Mouse (Mus musculus) liver, embryonic 11.5 days (tissue): Measurements from ENCODE around the gene Isoc2a. TPM values are rescaled to one million over a fixed set of nuclear protein-coding genes. Genes with fewer than 3 reads are reported as not detected.
"Not testable (repeated sequence)": the region's sequence is repeated elsewhere in the genome, so short reads cannot be mapped to it uniquely, and the experiment has no call there.

ENCODE experiments used
- ATAC-seq: fragments of 200-750 bp; cut with Nextera tagmentation; replicated peaks from 2 replicates; pipeline ENCODE4 v1.8.0; 2017; ENCODE audit warnings: moderate number of reproducible peaks, mild to moderate bottlenecking, moderate TSS enrichment, moderate library complexity; ENCODE audit not compliant: low FRiP score
- DNase-seq: peaks from one replicate; pipeline ENCODE4 v3.0.0-alpha.2; 2017; ENCODE audit warnings: low spot score
- H3K27ac ChIP-seq: fragments of 300-500 bp; sonication (generic); 2 replicates; pipeline ENCODE4 v1.5.1; 2014; ENCODE audit warnings: mild to moderate bottlenecking, low read depth, low read length, control low read depth
- H3K27me3 ChIP-seq: fragments of 300-500 bp; sonication (generic); replicated peaks from 2 replicates; pipeline ENCODE4 v1.6.1; 2014; ENCODE audit warnings: low read length, mixed read lengths; ENCODE audit not compliant: control insufficient read depth, insufficient read depth
- H3K36me3 ChIP-seq: fragments of 300-500 bp; sonication (generic); 2 replicates; pipeline ENCODE4 v1.6.1; 2014; ENCODE audit warnings: mild to moderate bottlenecking, low read length, moderate library complexity, mixed read lengths; ENCODE audit not compliant: control insufficient read depth, insufficient read depth
- H3K4me1 ChIP-seq: fragments of 300-500 bp; sonication (generic); replicated peaks from 2 replicates; pipeline ENCODE4 v1.6.1; 2014; ENCODE audit warnings: low read length, mixed read lengths; ENCODE audit not compliant: control insufficient read depth, insufficient read depth
- H3K4me2 ChIP-seq: fragments of 300-500 bp; sonication (generic); 2 replicates; pipeline ENCODE4 v1.6.1; 2014; ENCODE audit warnings: mild to moderate bottlenecking, control low read depth, moderate library complexity
- H3K4me3 ChIP-seq: fragments of 300-500 bp; sonication (generic); 2 replicates; pipeline ENCODE4 v1.5.1; 2014; ENCODE audit warnings: low read depth, low read length, control low read depth
- H3K9ac ChIP-seq: fragments of 300-500 bp; sonication (generic); 2 replicates; pipeline ENCODE4 v1.6.1; 2014; ENCODE audit warnings: low read depth, low read length, control low read depth
- H3K9me3 ChIP-seq: fragments of 300-500 bp; sonication (generic); 2 replicates; pipeline ENCODE4 v1.6.1; 2016; ENCODE audit warnings: low read length, inconsistent platforms, mixed read lengths; ENCODE audit not compliant: control insufficient read depth
- WGBS: fragments of 180-500 bp; shearing (Covaris S2); extraction: QIAGEN DNeasy Blood & Tissue Kit; methylation state at CpG from one replicate; pipeline ENCODE4 v1.1.7; 2014; 5-methylcytosine and 5-hydroxymethylcytosine counted together
- polyA plus RNA-seq: library from polyadenylated mRNA; unstranded; fragments of >200 nt; fragmentation: Nextera tagmentation; extraction: Ambion mirVana; gene quantifications from 2 replicates; pipeline ENCODE4 v1.2.1, GENCODE M21; 2014

The Isoc2a gene
- polyA plus RNA-seq, 1 experiment from 2014 or later = 1.3 TPM

- no peaks in the 10 kb centered on the region for H3K9me3 ChIP-seq
- no peak overlapping the region for H3K27ac ChIP-seq
- DNase-seq (no peak), ATAC-seq (no peak)
- WGBS = 67% methylated on average over 12 of the region's 12 CpGs
- no peak overlapping the region for H3K4me3 ChIP-seq
- H3K4me1 ChIP-seq = no peaks in the 10 kb centered on the region
- H3K36me3 ChIP-seq = no peaks in the 10 kb centered on the region
- H3K4me2 ChIP-seq = no peak overlapping the region
- no peak overlapping the region for H3K9ac ChIP-seq
- H3K27me3 ChIP-seq = peaks cover 6% of the 10 kb centered on the region
These were observed 17.5 kb upstream of the Isoc2a start for GRCm38 (mm10) chr7:4859418-4859978.

DNA sequence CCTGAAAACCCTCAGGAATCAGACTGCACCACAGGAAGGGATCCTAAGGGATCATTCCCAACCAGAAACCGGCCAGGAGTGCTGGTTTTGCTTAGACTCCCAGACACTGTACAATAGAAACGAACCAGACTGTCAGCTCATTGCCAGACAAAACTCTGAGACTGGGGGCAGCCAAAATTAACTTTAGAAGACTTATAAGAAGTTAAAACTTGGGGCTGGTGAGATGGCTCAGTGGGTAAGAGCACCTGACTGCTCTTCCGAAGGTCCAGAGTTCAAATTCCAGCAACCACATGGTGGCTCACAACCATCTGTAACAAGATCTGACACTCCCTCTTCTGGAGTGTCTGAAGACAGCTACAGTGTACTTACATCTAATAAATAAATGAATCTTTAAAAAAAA lies 16.0 kb upstream of the Isoc2a start:
- 76% methylated on average over 3 of the region's 3 CpGs for WGBS
- H3K9me3 ChIP-seq, H3K4me2 ChIP-seq, H3K36me3 ChIP-seq, H3K9ac ChIP-seq, H3K27me3 ChIP-seq, H3K4me3 ChIP-seq, H3K27ac ChIP-seq, H3K4me1 ChIP-seq, ATAC-seq, DNase-seq: not testable (repeated sequence)

- Histone ChIP-seq H3K9me3 (no peaks in the 10 kb centered on the region), H3K4me1 (0 out of 2 replicates have a peak, but pooled peaks cover 2% of the 10 kb centered on the region), H3K27ac (no peak overlapping the region), H3K27me3 (no peaks in the 10 kb centered on the region; the same call in 1 of the 2 replicates), H3K9ac (no peak overlapping the region), H3K36me3 (no peaks in the 10 kb centered on the region), H3K4me3 (no peak overlapping the region), H3K4me2 (no peak overlapping the region)
- ATAC-seq (no peak), DNase-seq (no peak)
- WGBS = 48% methylated on average over 1 of the region's 1 CpGs
These were observed 13.9 kb upstream of the Isoc2a start for GRCm38 (mm10) chr7:4863041-4863440.

DNA sequence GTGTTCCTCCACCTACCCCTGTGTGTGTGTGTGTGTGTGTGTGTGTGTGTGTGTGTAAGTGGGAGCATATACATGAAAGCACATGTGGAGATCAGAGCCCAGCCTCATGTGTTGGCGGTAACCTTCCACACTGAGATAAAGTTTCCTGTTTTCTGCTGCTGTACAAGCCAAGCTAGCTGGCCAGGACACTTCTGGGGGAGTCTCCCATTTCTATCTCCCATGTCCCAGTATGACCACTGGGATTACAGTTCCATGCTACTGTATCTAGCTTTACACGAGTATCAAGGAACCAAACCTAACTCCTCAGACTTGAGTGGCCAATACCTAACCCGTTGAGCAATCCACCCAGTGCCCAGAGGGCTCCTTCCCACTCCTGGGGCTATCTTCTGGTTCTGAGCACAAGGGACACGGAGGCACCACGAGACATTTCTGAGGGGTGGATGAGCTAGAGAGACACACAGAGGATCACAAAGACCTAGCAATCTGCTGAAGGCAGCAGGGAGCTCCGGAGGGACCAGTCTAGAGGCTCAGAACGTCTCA lies 13.3 kb upstream of the Isoc2a start:
- Histone ChIP-seq H3K9ac (no peak overlapping the region), H3K4me2 (no peak overlapping the region), H3K27me3 (no peaks in the 10 kb centered on the region; the same call in 1 of the 2 replicates), H3K9me3 (no peaks in the 10 kb centered on the region), H3K27ac (no peak overlapping the region), H3K36me3 (no peaks in the 10 kb centered on the region), H3K4me3 (no peak overlapping the region), H3K4me1 (0 out of 2 replicates have a peak, but pooled peaks cover 2% of the 10 kb centered on the region)
- DNase-seq (no peak), ATAC-seq (no peak)
- WGBS = 70% methylated on average over 7 of the region's 7 CpGs

GRCm38 (mm10) chr7:4864130-4864845 lies 12.7 kb upstream of the Isoc2a start:
- Histone ChIP-seq H3K9ac (no peak overlapping the region), H3K4me3 (no peak overlapping the region), H3K9me3 (no peaks in the 10 kb centered on the region), H3K4me2 (no peak overlapping the region), H3K36me3 (no peaks in the 10 kb centered on the region), H3K27me3 (no peaks in the 10 kb centered on the region), H3K27ac (no peak overlapping the region), H3K4me1 (0 out of 2 replicates have a peak, but pooled peaks cover 2% of the 10 kb centered on the region)
- ATAC-seq (no peak), DNase-seq (no peak)
- WGBS = 82% methylated on average over 5 of the region's 5 CpGs

GRCm38 (mm10) chr7:4865090-4865489 lies 11.9 kb upstream of the Isoc2a start:
- H3K27me3 ChIP-seq = no peaks in the 10 kb centered on the region
- peak; percentile 52 for ATAC-seq
- H3K27ac ChIP-seq = no peak overlapping the region
- 61% methylated on average over 5 of the region's 5 CpGs for WGBS
- peak overlapping the region; percentile 59 for H3K4me3 ChIP-seq
- H3K4me2 ChIP-seq = peak overlapping the region; percentile 73
- peak overlapping the region; percentile 80 for H3K9ac ChIP-seq
- H3K4me1 ChIP-seq = 0 out of 2 replicates have a peak, but pooled peaks cover 2% of the 10 kb centered on the region
- no peaks in the 10 kb centered on the region for H3K9me3 ChIP-seq
- no peak for DNase-seq
- H3K36me3 ChIP-seq = no peaks in the 10 kb centered on the region

DNA sequence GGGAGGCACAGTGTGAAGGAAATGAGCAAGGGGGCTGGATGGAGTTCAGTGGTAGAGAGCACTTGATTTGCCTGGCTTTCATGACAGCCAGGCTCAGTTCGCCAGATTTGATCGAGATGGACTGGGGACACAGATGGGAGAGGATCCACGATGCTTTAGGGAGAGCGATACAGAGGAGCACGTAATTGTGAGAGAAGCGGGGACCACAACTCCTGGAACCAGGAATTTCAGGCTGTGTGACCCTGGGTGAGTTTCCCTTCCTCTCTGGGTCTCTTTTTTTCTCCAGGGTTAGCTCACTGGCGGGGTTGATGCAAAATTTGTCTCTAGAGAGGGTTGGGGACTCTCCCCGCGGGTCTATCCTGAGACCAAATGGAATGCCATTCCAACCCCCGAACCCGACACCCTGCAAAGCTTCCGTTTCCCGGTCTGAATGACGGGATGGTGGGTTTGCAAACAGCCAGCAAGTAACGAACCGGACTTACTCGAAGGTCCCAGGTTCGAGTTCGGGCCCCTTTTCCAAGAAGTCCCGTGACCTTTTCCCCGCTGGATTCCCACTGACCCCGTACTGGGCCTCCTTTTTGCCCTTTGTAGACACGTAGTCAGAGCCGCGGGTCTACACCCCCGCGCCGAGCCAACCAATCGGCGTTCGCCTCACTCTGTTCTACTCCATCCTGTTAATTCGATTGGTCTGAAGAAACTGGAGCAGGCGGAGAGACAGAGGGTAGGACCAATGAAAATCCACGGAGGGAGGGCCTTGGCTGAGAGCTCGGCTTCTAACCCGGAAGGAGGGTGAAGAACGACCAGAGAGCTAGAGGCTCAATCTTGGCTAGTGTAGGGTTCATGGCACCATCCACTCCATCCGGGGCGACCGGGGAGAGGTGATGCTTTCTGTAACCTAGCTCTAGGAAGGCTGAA lies 11.1 kb upstream of the Isoc2a start:
- H3K4me2 ChIP-seq = peak overlapping the region; percentile 73
- H3K36me3 ChIP-seq = no peaks in the 10 kb centered on the region
- ATAC-seq (peak; percentile 100), DNase-seq (peak; percentile 94)
- H3K4me1 ChIP-seq = 0 out of 2 replicates have a peak, but pooled peaks cover 2% of the 10 kb centered on the region
- WGBS = 3% methylated on average over 40 of the region's 40 CpGs
- H3K9me3 ChIP-seq = no peaks in the 10 kb centered on the region
- peak overlapping the region; percentile 59 for H3K4me3 ChIP-seq
- peak overlapping the region; percentile 44; the same call in 1 of the 2 replicates for H3K27ac ChIP-seq
- H3K27me3 ChIP-seq = no peaks in the 10 kb centered on the region
- peak overlapping the region; percentile 81 for H3K9ac ChIP-seq

- Histone ChIP-seq H3K9me3 (no peaks in the 10 kb centered on the region), H3K4me2 (peak overlapping the region; percentile 73), H3K27ac (0 out of 2 replicates have a peak overlapping the region, but pooled peaks have one; percentile 44), H3K36me3 (no peaks in the 10 kb centered on the region), H3K27me3 (no peaks in the 10 kb centered on the region), H3K4me1 (0 out of 2 replicates have a peak, but pooled peaks cover 2% of the 10 kb centered on the region), H3K9ac (peak overlapping the region; percentile 81), H3K4me3 (peak overlapping the region; percentile 59)
- no peak for ATAC-seq
- WGBS = 48% methylated on average over 10 of the region's 10 CpGs
- DNase-seq = no peak
These were observed 10.2 kb upstream of the Isoc2a start for GRCm38 (mm10) chr7:4866631-4867180.
